Mouse (Mus musculus) naive thymus-derived CD4-positive, alpha-beta T cell, adult 2 months (primary cell): ENCODE measurements around the gene Rtel1.

ENCODE experiments used
- DNase-seq: peaks from one replicate; pipeline ENCODE4 v3.0.0-alpha.2; 2011; ENCODE audit warnings: low read depth

Rtel1 gene

DNA sequence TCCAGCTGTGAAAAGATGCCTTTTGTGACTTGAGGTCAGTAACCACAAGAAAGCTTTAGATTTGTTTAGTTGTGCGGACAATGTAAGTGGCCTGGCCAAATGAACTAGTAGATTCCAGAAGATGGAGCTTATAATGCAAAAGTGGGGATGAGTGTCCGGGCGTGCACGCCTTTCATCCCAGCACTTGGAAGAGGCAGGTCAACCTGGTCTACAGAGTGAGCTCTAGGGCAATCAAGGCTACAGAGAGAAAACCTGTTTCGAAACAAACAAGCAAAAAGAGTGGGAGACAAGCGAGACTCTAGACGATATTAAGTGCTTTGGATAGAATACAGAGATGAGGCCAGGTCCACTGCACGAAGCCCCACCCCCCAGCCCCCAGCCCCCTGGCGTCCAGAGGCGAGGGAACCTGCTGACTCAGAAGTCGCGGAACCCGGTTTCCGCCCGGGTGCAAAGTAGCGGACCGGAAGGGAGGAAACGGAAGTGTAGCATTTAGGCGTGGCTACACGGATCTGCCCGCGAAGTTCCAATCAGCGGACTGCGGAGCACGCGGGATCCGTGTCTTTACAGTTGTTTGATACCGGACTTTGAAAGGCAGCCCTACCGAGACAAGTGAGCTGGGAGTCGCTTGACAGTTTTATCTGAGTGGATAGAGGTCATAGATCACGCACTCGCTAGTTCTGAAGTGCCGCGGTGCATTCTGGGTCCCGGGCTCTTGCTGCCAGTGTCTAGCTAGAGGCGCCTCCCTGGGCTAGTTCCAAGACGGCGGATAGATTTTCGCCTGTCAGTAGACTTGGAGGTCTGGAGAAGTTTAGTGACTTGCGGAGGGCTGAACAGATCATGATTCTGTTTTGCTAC is at the start of gene Rtel1:
Gene Rtel1 (plus strand): TSS at position 492 of the 855 bp plus-strand sequence.
- peak; percentile 88 for DNase-seq

DNA sequence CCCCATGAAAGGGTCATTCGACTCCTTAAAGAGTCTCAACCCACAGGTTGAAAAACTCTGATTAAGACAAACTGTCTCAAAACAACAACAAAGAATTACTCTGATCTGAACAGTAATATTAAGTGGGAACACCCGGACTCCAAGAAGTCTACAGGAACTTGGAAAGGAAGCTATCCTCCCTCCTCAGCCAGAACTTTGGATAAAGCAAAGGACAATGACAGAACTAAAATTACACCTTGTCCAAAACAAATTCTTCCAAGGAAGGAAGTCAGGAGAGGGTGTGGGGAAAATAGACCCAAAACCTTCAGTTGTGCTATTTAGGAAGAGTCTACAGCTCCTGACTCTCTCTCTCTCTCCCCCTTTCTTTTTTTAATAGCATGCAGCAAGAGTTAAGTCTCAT is 47.4 kb upstream of the Rtel1 start:
- DNase-seq, result no peak

DNA sequence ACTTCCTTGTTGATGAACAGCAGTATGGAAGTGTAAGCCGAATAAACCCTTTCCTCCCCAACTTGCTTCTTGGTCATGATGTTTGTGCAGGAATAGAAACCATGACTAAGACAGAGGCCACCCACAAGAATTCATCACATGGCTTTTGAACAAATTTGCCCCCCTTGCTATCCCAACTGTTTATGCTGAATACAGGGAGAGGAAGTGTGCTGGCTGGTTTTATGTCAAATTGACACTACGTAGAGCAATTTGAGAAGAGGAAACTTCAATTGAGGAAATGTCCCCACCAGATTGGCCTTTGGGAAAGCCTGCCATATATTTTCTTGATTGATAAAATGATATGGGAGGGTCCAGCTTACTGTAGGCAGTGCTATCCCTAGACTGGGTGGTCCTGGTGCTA is 45.7 kb upstream of the Rtel1 start:
- no peak for DNase-seq

DNA sequence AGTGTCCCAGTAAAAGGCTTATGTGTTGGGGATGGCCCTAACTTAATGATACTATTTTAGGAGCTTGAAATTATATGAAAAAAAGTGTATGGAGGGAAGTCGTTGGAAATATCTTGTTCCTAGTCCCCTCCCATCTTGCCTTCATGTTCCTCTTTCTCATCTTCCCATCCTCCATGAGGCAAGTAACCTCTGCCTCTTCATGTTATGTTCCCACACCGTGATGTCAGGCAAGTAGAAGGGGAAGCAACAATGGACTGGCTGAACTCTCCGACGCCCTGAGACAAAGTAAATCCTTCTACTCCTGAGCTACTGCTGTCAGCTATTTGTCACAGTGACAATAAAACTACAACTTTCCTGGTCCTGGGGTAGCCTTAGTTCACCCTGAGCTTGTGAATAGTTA is 44.9 kb upstream of the Rtel1 start:
- DNase-seq, result no peak

DNA sequence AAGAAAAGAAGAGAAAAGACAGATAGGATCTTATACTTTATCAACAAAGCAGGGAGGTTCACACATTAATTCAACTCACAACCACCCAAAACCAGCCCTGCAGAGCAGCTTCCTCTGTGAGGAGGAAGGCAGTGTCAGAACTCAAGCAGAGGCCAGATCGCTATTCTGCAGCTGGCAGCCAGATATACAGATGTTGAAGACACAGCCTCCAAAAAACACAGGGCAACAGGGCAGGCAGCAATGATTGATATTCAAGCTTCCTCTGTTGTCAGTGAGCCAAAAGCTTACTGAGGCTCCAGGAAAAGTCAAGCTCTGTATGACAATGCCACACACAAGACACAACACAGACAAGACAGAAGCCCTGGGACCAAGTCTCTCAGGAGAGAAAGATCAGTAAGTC is 42.8 kb upstream of the Rtel1 start:
- no peak for DNase-seq

DNA sequence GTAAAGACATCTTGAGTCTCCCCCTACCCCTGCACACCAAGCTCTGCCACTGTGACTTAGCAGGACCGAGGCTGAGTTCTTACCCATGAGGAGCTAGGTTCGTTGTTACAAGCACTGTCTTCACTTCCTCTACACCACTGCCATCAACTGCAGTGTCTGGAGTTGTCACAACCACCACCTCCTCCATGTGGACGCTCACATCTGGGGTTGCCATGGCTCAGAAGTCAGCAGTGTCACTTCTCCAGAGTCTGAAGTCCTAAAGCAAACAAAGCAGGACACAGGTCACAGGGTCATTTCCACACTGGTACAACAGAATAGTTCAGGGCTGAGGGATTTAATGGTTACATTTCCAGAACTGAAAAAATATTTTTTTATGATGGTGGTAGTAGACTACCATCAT is 41.7 kb upstream of the Rtel1 start:
- DNase-seq, result no peak

DNA sequence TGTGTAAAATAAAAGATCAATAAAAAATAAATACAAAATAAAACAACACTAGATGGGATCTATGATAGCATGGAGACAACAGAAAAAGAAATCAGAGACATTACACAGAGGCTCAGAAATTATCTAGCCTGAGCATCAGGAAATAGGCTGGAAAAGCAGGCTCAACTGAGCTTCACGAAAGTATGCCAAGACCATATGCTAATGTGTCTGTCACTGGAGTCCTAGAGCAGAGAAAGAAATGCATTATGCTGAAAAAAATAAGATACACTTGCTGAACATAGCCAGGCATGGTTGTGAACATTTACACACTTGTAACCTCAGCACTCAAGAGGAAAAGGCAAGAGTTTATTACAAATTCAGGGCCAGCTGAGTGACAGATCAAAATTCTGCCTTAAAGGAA is 39.6 kb upstream of the Rtel1 start:
- DNase-seq, result no peak

DNA sequence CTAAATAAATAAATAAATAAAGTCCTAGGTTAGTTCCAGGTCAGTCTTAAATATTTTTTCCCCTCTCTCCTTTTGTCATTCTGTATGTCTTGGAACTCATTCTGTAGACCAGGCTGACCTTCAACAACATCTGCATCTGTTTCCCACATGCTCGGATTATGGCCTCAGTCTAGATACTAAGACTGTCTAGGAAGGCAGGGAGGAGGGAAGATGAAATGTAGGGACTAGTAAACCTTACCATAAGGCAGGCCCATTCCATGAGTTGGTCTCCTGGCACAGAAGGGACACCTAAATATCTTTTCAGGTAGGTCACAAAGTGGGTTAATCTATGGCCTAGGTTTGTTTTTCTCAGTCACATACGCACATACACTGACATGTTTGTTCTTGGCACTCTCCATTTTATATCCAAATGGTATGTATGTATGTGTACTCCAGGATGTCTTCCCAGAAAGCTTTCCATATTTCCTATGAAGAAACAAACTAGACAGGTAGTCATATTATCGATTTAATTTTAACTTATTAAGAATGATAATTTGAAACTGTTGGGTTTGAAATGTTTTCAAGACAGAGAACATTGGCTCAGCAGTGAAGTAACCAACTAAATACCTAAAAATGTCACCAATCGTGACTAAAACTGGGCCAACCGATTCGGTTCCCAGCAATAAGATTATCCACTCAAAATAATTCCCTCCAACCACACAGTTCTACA is 32.8 kb upstream of the Rtel1 start:
- DNase-seq, result peak; percentile 41

DNA sequence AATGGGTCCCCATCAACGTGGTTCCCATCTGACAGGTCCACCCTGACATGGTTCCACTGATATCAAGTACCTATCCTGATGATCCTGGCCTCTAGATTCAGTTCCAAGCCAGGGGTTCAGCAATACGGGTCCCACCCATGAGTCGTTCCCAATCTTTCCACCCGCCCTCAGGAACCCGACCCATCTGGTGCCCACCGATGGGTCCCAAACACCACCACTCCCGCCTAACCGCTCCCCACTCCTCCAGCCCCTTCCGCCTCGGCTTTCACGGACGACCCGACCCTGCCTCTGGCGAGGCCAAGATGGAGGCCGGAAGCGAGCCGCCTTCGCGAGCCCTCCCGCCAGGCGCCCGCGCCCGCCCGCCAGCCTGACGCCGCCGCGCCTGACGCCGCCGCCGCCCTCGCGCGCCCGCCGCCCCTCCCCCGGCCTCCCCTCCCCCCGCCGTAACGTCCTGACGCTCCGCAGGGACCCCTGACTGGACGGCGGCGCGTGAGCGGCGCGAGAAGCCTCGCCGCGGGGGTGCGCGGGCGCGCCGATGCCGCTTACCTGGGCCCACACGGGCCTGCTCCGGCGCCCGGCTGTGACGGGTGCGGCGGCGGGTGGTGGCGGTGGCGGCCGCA is 32.1 kb upstream of the Rtel1 start:
- DNase-seq, result peak; percentile 85

DNA sequence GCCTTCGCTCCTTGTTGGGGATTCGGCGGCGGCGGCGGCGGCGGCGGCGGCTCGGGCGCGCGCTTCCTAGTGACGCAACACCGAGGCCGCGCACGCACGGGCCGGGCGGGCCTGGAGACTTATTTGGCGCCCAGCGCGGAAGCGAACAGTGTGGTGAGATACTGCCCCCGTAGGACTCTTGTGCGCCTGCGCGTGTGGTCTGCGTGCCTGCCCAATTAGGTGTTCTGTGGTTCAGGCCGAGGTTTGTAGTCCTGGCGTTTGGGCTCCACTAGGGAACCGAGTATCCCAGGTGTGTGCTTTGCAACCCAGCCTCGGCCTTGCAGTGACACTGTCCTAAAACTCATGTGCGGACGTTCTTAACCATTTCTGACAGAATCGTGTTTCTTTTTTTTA is 31.6 kb upstream of the Rtel1 start, which contains the start of gene Gmeb2:
Gene Gmeb2 (minus strand): TSS at position 78 of the 393 bp plus-strand sequence.
- peak; percentile 97 for DNase-seq

DNA sequence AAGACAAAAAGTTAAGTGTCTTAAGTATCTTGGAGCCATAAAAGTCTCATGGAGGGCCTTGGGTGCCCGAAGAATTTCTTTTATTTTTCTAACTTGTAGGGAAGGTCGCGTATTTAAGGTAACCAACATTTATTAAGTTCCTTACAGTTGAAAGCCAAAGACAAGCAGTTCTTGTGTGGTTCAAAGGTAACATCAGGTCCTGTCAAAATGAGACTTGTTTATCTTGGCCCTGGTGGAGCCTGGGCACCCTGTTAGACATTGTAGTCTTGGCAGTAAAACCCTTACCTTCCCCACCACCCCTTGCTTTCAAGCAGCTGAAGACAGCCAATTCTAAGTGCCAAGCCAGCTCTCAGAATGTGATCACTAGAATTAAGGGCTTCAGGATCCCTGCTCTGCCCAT is 30.8 kb upstream of the Rtel1 start:
- DNase-seq, result peak; percentile 26

DNA sequence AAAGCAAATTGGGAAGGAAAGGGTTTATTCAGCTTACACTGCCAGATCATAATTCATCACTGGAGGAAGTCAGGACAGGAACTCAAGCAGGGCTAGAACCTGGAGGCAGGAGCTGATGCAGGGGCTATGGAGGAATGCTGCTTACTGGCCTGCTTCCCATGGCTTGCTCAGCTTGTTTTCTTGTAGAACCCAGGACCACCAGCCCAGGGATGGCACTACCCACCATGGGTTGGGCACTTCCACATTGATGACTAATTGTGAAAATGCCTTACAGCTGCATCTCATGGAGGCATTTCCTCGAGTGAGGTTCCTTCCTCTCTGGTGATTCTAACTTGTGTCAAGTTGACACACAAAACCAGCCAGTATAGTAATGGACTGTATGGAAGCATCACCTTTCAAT is 28.6 kb upstream of the Rtel1 start:
- DNase-seq, result no peak

DNA sequence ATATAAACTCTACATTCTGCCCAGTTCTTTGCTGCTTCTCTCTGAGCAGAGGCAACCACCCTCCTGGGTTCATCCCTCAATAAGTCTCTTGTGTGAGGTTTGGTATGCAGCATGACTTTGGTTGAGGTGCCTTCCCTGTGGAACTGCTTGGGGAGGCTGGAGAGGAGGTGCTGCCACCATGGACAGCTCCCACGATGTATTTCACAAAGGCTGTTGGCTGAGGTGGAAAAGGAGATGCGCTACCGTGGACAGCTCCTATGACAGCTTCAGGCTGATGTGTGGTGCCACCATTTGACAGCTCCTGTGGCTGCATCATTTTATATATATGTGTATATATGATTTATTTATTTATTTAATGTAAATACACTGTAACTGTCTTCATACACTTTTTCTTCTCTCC is 17.5 kb upstream of the Rtel1 start:
- DNase-seq, result no peak

DNA sequence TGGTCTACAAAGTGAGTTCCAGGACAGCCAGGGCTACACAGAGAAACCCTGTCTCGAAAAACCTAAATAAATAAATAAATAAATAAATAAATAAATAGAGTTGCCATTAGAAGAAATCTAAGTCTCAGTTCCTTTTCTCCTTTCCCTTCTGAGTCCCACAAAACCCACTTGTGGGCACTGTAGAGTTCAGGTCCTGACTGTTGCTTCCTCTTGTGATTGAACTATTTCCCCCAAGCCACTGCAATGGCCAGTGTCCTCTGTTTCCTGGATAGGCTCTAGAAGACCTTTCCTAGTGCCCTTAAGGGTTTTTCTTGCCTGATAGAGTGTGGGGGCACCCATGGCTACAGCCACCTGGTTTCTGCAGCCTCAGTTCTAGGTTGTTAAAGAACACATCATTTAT is 14.6 kb upstream of the Rtel1 start:
- no peak for DNase-seq

DNA sequence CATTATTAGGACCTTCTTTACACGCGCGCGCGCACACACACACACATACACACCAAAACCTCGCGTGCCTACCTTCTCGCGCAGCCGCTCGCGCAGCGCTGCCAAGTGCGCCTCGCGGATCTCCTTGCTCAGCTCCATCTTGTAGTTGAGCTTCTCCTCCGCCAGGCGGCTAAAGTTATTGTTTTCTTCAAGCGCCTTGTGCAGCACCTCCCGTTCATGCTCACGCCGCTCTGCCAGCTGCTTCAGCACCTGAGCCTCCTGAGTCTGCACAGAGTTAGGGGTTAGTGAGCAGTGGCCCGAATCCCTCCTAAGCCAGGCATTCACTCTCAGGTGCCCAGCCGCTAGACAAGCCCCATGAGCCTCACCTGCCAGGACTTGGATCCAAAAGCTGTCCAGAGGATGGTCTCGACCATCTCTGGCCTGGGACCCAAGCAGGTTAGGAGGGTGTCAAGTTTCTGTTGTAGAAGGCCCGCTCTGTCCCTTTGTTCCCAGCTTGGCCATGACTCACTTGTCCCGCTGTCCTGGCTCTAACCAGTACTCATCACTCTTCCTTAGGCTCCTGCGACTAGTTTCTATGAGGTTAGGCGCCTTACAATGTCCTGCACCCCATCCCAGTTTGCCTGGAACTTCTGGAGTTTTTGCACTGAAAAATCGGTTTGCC is 12.3 kb upstream of the Rtel1 start:
- peak; percentile 70 for DNase-seq

DNA sequence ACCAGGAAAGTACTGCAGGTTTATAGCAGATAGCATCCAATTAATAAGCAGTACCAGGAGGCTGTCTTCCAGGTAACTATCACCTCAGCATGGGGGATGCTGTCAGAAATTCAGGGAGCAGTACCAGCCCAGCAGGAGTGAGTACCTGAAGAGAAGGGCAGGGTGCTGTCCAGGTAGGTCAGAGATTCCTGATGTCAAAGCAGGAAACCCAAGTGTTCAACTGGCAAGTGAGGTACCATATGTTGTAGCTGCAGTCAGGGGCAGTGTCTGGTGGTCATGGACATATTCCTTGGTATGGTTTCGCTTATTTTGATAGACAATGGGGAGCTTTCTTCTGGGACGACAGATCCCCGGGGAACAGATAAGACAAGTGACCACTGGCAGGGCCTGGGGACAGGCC is 7.1 kb upstream of the Rtel1 start:
- no peak for DNase-seq

DNA sequence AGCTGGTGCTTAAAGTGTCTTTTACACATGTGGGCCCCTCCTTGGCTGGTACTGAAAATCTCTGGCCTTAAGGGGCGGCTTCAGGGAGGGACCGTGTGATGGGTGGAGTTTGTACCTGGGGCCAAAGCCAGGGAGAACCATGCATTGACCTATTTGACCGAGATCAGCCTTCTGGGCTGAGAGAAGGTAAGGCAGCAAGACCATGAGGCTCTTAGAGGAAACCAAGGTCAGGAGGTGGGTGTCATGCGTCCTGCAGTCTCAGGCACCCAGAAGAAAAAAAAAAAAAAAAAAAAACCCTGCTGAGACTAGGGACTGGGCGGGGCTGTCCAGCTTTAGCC is 6.6 kb upstream of the Rtel1 start:
- DNase-seq, result no peak

DNA sequence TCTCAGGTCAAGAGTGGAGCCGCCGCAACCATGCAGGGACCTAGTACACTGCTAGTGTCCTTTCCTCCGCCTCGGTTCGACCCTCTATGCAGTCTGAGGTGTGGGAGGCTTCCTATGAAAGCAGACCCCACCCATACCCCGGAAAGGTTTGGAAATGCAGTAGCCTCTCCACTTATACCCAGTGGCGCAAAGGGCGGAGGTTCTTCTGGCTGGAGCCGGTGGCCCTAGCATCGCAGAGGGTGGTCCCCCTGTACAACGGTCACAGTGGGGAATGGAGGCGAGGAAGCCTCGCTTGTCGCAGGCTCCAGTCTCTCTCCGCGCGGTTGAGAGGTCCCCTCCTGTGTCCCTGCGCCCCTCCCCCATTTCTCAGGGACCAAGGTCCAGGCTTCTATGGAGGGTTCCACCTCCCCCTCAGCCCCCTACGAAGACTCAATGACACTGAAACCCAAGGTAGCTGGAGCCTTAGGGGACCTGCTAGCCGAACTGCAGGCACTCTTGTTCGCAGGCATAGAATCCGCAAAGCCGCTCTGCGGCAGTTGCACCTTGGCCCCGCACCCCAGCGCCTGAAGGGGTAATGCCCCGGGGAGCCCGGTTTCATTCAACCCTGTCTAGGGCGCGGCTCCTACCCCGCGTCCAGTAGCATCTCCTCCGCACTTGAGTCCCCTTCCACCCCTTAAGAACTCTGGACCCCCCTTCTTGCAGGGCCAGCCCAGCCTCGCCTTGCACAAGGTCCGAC is 6.0 kb upstream of the Rtel1 start:
- DNase-seq, result no peak

DNA sequence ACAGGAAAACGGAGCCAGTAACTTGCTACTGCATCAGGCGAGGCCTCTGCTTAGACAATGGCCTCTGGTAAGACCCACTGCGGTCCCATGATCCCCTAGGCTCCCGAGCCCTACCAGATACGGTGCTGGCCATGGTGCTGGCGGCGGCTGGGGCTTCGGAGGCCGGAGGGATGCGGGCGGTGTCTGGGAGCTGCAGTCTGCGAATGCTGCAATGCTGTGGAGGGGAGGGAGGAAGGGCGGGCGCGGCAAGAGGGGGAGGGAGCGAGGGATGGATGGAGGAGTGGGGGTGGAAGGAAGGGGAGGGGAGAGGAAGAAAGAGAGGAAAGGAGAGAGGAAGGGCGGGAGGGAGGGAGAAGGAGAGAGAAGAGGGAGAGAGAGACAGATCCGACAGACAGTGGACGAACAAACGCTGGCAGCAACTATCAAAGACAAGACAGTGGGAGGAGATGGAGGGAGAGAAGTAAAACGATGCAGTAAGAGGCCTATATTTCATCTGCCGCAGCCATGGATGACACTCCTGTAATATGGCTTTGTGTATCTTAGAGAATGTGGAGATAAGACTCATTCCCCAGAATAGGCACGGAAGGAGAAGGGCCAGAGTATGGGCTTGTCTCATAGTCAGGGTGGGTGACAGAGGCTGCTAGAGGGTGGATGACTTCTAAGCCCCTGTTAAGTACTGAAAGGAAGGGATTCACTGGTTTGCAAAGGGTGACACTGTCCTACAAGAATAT is 5.3 kb upstream of the Rtel1 start, which contains the start of gene Stmn3:
Gene Stmn3 (minus strand): TSS at position 421 of the 731 bp plus-strand sequence.
- no peak for DNase-seq

DNA sequence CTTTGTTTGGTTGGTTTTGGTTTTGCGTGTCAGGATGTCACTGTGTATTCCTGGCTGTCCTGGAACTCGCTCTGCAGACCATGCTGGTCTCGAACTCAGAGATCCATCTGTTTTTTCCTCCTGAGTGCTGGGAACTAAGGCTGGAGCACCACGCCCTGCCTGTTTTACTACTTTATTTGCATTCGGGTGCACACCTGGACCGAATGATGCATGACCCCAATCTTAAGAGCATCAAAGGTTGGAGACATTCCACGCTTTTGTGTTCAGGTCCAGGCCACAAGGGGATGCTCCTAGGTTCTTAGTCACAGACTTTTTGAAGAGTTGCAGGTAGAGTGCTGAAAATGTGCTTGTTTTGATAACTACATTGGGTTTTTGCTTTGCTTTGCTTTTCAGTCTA is 562 bp downstream of the Rtel1 start:
- DNase-seq, result no peak

DNA sequence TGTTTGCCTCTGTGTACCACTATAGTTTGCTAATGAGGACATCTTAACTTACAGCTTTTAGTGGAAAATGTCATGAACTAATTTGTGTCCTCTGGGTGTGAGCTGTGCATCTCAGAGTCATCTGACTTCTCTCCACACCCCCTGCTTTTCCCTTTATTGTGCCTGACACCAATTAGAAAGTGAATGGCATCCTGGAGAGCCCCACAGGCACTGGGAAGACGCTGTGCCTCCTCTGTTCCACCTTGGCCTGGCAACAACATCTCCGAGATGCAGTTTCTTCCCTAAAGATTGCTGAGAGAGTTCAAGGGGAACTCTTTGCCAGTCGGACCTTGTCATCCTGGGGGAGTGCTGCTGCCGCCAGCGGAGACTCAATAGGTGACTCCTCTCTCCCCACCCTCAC is 2.6 kb downstream of the Rtel1 start:
- no peak for DNase-seq
